Mouse (Mus musculus): ENCODE results near the gene Sgk1. TPM values are rescaled to one million over a fixed set of nuclear protein-coding genes. Genes with fewer than 3 reads are reported as not detected.
A peak's percentile ranks its signal among the peaks of the same experiment; 100 is the strongest.

Sgk1 gene
- total RNA-seq, 1 experiment from 2014 or later: 5.3 TPM

- ATAC-seq (replicated peaks; ENCODE audit: low read depth, poor library complexity, severe bottlenecking): no peak
These were observed 29.4 kb downstream of the Sgk1 start for GRCm38 (mm10) chr10:21911303-21911947.

GRCm38 (mm10) chr10:21914751-21915150 lies 32.8 kb downstream of the Sgk1 start:
- ATAC-seq (replicated peaks; ENCODE audit: low read depth, poor library complexity, severe bottlenecking): no peak

GRCm38 (mm10) chr10:21916301-21917071 lies 34.5 kb downstream of the Sgk1 start:
- no peak for ATAC-seq (replicated peaks; ENCODE audit: low read depth, poor library complexity, severe bottlenecking)

GRCm38 (mm10) chr10:21918016-21918749 lies 36.2 kb downstream of the Sgk1 start:
- no peak for ATAC-seq (replicated peaks; ENCODE audit: low read depth, poor library complexity, severe bottlenecking)

GRCm38 (mm10) chr10:21918750-21919145 lies 36.8 kb downstream of the Sgk1 start:
- ATAC-seq (replicated peaks; ENCODE audit: low read depth, poor library complexity, severe bottlenecking): no peak

GRCm38 (mm10) chr10:21920611-21921010 lies 38.6 kb downstream of the Sgk1 start:
- no peak for ATAC-seq (replicated peaks; ENCODE audit: low read depth, poor library complexity, severe bottlenecking)

GRCm38 (mm10) chr10:21922716-21923350 lies 40.8 kb downstream of the Sgk1 start:
- no peak for ATAC-seq (replicated peaks; ENCODE audit: low read depth, poor library complexity, severe bottlenecking)

GRCm38 (mm10) chr10:21923495-21923952 lies 41.5 kb downstream of the Sgk1 start:
- no peak for ATAC-seq (replicated peaks; ENCODE audit: low read depth, poor library complexity, severe bottlenecking)

- no peak for ATAC-seq (replicated peaks; ENCODE audit: low read depth, poor library complexity, severe bottlenecking)
These were observed 42.2 kb downstream of the Sgk1 start for GRCm38 (mm10) chr10:21924051-21924720.

- ATAC-seq (replicated peaks; ENCODE audit: low read depth, poor library complexity, severe bottlenecking): no peak
These were observed 45.0 kb downstream of the Sgk1 start for GRCm38 (mm10) chr10:21926941-21927340.

- ATAC-seq (replicated peaks; ENCODE audit: low read depth, poor library complexity, severe bottlenecking): no peak
These were observed 48.9 kb downstream of the Sgk1 start for GRCm38 (mm10) chr10:21930781-21931380.

- ATAC-seq (replicated peaks; ENCODE audit: low read depth, poor library complexity, severe bottlenecking): no peak
These were observed 50.8 kb downstream of the Sgk1 start for GRCm38 (mm10) chr10:21932791-21933190.

GRCm38 (mm10) chr10:21934826-21935225 lies 52.8 kb downstream of the Sgk1 start:
- ATAC-seq (replicated peaks; ENCODE audit: low read depth, poor library complexity, severe bottlenecking): no peak

- ATAC-seq (replicated peaks; ENCODE audit: low read depth, poor library complexity, severe bottlenecking): 0 out of 2 replicates have a peak, but pooled peaks have one; percentile 11
These were observed 54.7 kb downstream of the Sgk1 start for GRCm38 (mm10) chr10:21936513-21937221.

- ATAC-seq (replicated peaks; ENCODE audit: low read depth, poor library complexity, severe bottlenecking): no peak
These were observed 55.2 kb downstream of the Sgk1 start for GRCm38 (mm10) chr10:21937222-21937605.

- ATAC-seq (replicated peaks; ENCODE audit: low read depth, poor library complexity, severe bottlenecking): no peak
These were observed 56.2 kb downstream of the Sgk1 start for GRCm38 (mm10) chr10:21938166-21938565.

GRCm38 (mm10) chr10:21941235-21941634 lies 59.3 kb downstream of the Sgk1 start:
- ATAC-seq (replicated peaks; ENCODE audit: low read depth, poor library complexity, severe bottlenecking): 0 out of 2 replicates have a peak, but pooled peaks have one; percentile 22

- ATAC-seq (replicated peaks; ENCODE audit: low read depth, poor library complexity, severe bottlenecking): no peak
These were observed 61.2 kb downstream of the Sgk1 start for GRCm38 (mm10) chr10:21943145-21943700.
